Mouse (Mus musculus) A20 (cell line): ENCODE results near the gene Ppox.
A peak's percentile ranks its signal among the peaks of the same experiment; 100 is the strongest.
"Not testable (repeated sequence)": the region's sequence is repeated elsewhere in the genome, so short reads cannot be mapped to it uniquely, and the experiment has no call there.

ENCODE experiments used
- DNase-seq: peaks from one replicate; pipeline ENCODE4 v3.0.0-alpha.2; 2011; ENCODE audit warnings: low read depth, low spot score

The Ppox gene

DNA sequence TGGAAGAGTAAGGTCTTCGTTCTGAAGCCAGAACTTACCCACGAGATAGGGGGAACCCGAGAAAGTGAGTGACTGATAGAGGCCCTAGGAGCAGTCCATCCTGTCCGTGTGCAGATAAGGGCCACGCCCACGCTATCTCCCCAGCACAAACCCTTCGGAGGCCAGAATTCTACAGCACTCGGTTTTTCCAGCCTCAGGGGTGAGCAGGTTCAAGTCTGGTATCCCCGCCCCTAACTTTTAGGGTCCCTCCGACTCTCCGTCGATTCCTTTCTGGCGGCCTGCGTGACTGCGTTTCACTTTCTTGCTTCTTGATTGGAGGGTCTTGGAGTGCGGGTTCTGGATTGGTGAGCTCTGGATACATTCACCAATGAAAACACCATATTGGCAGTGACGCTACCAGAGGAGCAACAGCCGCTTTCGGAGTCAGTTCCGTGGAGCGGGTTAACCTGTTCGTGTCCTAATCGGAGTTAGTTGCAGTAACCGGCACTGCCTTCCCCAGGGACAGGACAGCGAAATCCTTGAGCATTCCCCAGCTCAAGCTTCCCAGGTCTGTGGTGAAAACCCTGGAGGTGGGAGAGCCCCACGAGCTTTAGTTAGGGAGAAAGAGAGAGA is at the start of gene Ppox:
Gene Ppox (minus strand): TSS at position 271 of the 612 bp plus-strand sequence.
- peak; percentile 95 for DNase-seq

GRCm38 (mm10) chr1:171330216-171330560 is 49.2 kb upstream of the Ppox start:
- no peak for DNase-seq

DNA sequence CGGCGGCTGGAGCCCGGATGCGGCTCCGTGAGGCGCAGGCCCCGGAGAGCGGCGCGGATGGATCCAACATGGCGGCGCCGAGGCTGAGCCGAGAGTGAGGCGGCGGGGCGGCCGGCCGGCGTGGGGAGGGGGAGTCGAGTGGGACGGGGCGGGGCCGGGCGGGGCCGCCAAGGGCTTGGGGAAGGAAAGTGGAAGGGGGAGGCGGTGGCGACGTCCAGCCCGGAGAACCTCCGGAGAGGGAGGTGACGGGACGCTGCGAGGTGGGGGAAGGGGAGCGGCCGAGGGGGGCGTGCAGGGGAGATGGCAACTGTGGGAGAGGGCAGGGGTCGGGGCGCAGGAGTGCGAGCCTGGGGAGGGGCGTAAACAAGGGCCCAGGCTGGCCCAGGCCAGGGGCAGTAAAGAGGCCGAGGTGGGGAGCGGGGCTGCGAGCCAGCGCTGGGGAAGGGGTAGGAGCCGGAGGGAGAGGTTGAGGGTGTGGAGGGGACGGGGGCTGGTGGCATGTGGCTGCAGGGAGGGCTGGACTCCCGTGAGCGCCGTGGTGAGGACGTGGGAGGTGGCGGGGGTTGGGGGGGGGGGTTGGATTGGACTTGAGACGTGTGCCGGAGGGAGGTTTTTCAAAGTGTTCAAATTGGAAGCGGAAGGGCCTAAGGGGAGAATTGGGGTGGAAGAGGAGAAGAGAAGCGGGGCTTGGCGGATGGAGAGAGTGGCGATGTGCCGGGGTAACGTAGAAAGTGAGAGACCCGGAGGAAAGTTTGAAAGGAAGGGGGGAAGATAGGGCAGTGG is 48.6 kb upstream of the Ppox start:
- DNase-seq, result peak; percentile 56

DNA sequence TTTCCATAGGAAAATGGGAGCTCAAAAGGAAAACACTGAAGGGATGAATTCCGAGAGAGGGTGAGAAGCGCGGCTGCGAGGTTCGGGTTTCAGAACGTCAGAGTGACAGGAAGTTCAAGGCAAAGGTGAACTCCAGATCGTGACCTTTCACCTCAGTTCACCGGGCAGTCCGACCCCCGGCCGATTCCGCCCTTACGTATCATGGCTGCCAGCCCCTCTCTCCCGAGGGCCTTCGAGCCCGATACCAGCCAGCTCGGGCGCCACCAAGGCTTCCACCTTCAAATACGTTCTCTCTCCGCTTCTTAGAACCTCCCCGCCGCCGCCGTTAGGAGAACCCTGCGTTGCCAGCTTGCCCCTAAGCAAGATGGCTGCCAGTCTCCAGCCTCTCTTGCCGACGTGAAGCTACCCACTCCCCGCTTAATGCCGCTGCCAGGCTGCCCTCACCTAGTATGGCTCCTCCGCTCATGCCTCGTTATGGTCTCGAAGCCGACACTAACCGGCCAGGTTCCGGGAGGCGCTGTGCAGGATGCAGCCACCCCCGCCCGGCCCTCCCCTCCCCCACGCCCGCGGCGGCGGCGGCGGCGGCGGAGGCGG is 48.0 kb upstream of the Ppox start, which contains the start of gene Dedd:
Gene Dedd (plus strand): TSS at position 307 of the 594 bp plus-strand sequence.
- peak; percentile 98 for DNase-seq

DNA sequence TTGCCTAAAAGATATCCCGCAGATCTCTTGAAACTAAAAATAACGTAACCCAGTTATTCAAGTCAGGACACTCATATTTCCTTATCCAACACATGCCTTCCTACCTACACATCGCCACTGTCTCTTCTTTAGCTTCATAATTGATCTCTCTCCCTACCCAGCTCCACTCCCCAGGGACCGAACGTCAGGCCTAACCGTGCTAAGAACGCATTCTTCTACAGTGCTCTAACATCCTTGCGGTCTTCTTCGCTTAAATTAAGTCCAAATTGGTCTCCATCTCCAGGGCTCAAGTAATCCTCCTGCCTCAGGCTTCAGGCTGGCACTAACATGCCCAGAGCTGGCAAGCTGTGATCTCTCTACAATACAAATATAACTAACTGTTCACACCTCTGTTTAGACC is 47.3 kb upstream of the Ppox start:
- DNase-seq, result peak; percentile 45

DNA sequence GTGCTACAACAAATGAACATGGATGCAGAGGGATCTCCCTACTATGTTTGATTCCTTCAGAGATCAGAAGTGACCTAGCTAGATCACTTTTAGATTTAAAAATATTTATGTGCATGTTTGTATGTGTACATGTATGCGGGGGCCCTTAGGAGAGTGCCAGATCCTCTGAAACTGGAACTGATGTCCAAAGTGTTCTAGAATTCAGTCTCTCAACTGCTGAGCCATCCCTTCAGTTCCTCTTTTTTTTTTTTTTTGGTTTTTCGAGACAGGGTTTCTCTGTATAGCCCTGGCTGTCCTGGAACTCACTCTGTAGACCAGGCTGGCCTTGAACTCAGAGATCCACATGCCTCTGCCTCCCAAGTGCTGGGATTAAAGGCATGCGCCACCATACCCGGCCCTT is 45.6 kb upstream of the Ppox start:
- not testable (repeated sequence) for DNase-seq

DNA sequence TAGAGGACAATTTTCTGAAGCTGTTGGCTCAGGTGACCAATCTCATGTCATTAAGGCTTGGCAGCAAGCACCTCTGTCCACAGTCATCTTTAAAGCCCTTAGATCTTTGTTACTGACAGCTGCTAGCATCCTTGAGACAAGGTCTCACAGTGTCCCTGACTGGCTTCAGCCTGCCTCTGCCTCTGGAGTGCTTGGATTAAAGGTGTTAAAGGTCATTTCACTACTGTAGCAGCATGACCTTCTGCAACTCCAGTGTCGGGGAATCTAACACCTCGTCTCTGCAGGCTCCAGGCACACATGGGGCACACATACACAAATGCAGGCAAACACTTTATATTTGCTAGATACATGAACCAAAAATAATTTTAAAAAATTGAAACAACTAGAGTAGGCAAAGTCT is 44.6 kb upstream of the Ppox start:
- no peak for DNase-seq

- DNase-seq, result no peak
Observed at GRCm38 (mm10) chr1:171322012-171322411, 41.0 kb upstream of the Ppox start.

DNA sequence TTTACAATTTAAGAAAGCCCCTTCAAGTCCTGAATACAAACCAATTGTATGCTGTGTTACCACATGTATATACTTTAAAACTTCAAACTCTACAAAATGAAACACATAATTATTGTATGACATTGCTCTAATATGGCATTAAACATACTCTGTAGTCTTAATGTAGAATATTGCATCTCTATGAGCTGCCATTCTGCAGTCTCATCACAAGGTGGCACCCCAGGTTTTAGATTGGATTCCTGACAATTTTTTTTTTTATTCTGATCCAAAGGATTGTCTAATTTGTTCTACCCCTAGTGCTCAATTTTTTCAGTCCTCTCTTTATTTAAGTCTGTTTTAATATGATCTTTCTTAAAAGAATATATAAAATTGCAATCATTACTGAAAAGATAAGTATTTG is 40.4 kb upstream of the Ppox start:
- peak; percentile 54 for DNase-seq

GRCm38 (mm10) chr1:171320151-171320550 is 39.2 kb upstream of the Ppox start:
- DNase-seq, result no peak

GRCm38 (mm10) chr1:171319748-171320147 is 38.8 kb upstream of the Ppox start:
- no peak for DNase-seq

DNA sequence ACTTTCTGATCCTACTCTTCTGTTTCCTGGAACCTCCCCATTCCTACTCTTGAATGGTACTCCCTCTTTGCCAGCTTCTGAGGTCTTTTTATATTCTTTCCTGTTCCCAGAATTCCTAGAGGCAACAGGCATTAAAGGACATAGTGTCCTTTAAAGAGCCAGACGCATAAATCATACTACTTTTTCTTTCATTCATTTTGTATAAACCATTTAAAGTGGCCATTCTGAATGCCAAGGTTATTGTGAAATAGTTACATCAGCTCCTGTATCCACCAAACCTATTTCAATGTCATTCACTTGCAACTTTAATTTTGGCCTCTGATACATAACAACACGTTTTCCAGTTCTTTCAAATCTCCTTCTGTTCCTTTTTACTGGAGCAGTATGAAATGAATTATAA is 28.3 kb upstream of the Ppox start:
- DNase-seq, result no peak

DNA sequence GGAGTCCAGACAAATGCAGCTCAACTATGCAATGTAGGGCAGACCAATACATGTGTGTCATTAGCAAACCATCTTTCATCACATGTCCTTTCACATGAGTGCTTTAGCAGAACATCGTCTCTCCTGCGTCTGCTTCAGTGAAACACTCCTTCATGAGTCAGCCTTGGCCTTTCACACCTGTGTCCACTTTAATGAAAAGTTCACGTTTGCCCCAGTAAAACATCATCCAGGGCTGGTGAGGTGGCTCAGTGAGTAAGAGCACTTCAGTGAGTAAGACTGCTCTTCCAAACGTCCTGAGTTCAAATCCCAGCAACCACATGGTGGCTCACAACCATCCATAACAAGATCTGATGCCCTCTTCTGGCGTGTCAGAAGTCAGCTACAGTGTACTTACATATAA is 25.2 kb upstream of the Ppox start:
- DNase-seq, result not testable (repeated sequence)

DNA sequence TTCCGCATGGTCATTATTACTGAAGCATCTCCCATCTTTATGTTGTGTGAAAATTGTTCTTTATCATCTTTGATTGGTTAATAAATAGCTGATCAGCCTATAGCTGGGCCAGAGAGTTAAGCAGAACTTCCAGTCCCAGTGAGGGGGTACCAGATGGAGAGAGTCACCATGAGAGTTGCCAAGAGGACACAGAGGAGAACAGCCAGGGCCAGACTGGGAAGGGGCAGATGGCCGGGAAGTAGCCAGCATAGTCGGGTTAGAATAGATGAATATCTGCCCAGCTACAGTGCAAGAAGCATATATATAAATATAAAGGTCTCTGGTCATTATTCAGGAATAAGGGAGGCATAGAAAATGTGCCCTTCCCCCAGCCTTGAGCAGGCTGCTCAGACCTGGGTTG is 17.2 kb upstream of the Ppox start:
- DNase-seq, result no peak

GRCm38 (mm10) chr1:171295063-171295402 is 14.0 kb upstream of the Ppox start:
- no peak for DNase-seq

- peak; percentile 93 for DNase-seq
Observed at GRCm38 (mm10) chr1:171294298-171295062, 13.5 kb upstream of the Ppox start, which contains the start of gene Ufc1. Ufc1 (minus strand) TSS chr1:171295024.

DNA sequence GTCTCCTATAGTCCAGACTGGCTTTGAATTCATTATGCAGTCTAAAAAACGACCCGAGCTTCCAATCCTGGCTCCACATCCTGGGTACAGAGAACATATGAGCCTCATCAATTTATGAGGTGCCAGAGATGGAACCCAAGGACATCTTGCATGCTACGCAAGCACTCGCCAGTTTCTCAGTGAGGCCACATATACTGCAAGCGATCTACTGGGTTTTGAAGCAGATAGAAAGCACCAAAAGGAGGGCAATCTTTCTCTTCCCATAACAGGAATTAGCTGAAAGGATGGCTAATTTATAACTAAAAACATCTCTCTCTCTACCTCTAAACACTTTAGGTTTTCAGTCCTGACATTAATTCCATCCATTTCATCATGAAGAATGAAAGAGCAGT is 12.9 kb upstream of the Ppox start:
- DNase-seq, result no peak

GRCm38 (mm10) chr1:171293351-171293750 is 12.4 kb upstream of the Ppox start:
- no peak for DNase-seq

DNA sequence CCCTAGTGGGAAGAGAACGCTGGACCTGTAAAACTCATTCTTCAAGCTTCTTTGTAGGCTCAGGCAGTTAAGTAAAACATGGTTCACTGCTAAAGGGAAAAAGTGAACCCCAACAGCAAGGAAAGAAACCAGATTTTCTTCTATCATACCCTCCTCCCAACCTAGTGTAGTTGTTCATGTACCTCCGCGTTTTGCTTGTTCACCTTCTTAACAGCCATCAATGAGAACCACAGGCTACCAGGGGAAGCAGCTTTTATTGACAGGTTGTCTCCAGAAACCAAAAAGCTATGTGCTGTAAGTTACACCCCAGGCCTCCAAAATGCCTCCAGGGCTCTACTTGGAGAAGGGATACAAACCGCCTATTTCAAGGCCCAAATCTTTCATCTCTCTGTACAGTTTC is 7.3 kb upstream of the Ppox start:
- no peak for DNase-seq

GRCm38 (mm10) chr1:171287136-171288081 is 6.4 kb upstream of the Ppox start, which contains the start of gene Usp21:
Usp21 (minus strand) TSS chr1:171287991.
- DNase-seq, result peak; percentile 93

DNA sequence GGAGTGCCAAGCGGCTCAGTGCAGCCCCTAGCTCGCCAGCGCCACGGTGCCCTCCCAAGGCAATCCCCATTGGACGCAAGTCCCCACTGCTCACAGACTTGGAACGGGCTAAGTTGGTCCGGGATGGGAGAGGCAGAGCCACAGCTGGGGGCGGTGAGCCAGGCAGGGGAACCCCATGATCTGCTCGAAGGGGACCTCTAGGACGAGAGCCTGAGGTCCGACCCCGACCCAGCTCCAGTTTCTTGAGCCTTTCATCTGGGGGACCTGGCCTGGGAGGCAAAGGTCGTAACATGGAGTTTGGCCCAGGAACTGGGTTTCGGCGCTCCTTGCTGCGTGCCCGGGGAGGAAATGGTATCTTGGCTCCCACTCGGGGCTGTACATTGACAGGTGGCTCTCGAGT is 5.5 kb upstream of the Ppox start:
- DNase-seq, result no peak
